Mouse (Mus musculus) embryo, embryonic 11 days (tissue): ENCODE measurements around the gene Ola1.

Source experiments
- DNase-seq: peaks from one replicate; pipeline ENCODE4 v3.0.0-alpha.2; 2015

Gene Ola1

GRCm38 (mm10) chr2:73060259-73060585 is 158.5 kb downstream of the Ola1 start:
- DNase-seq, result no peak

DNA sequence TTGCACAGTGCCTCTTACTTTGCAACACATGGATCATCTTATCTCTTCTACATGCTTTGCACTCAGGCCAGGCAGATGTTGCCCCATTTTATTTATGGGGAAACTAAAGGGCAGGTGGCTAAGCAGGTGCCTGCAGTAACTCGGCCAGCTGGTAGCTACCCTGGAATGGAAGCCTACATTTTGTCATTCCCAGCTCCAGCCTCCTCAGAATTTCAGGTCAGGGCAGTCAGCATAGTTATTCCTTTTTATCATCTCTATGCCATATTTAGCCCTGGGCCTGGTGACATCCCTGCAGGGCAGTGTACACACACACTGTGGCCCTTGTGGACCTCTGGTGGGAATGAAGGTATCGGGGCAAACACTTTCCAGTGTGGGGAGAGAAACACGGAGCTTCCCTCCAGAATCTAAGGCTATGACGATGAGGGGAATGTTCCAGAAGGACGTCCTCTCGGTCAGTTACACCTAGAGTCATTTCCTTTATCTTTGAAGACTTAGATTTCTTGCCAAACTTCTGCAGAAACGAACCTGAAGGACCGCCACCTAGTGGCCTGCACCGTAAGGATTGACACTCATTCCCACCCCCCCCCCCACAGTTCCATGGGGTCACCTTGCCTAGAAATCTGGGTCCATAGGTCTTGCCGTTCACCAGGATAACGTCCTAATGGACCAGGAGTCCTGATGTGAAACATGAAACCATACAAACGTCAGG is 159.0 kb downstream of the Ola1 start:
- DNase-seq, result peak; percentile 49

DNA sequence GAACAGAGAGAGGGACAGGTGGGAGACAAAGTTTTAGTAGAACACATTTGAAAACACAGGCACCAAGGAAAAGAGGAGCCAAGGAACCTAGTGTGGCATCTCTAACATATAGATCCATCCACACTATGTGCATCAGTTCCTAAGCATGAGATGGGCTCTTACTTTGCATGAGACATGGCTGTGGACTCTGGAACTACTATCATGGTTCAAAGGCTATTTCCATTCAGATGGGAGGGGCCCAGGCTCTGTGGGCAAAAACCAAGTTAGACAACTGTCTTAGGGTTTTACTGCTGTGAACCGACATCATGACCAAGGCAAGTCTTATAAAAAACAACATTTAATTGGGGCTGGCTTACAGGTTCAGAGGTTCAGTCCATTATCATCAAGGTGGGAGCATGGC is 160.4 kb downstream of the Ola1 start:
- no peak for DNase-seq

DNA sequence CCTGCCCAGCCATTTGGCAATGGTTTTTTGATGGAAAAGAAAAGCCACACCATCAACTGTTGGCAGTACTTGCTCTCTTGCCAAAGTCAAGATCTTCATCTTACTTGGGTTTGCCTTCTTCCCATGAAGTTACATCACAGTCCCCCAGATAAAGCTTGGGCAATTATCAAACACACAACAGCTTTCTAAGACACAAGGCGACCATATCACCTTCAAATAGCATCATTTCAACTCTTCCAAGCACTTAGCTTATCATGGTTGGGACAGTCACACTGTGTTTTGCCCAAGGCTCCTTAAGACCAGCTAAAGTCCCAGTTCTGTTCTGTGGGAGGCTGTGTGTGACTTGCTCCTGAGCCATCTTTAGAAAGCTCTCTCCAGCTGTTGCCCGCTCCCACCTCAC is 161.1 kb downstream of the Ola1 start:
- no peak for DNase-seq

DNA sequence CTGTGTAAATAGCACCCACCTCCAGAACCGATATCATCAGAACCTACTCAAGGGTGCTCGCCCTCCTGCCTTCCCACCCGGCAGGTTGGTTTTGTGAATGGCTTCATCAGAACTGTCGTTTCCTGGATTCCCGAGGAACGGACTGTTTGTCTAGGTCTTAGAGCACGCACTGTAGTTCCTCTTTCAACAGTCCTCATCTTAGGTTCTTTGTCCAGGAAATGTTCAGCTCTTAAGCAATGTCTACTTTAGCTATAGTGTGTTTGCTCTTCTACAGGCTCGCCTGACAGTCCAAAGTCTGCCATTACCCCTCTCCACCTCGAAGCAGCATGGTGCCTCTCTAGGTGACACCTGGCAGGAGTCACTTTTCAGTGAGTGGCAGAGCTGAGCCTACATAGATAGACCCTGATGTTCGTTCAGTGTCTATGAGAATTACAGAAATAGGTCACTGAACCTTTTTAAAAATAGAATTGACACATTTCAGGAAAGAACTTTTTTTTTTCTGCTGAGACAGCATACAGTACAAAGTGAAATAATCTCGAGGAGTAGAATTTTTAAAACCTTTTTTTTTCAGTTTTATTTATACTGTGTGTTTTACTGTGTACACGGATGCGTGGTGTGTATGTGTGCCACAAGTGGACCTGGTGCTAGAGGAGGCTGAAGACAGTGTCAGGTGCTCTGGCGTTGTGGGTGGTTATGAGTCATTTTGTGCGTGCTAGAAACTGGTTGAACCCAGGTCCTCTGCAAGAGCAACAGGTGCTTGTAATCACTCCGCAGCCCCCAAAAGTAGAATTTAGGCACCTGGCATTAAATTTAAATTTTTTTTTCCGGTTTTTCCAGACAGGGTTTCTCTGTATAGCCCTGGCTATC is 162.4 kb downstream of the Ola1 start:
- DNase-seq, result no peak

DNA sequence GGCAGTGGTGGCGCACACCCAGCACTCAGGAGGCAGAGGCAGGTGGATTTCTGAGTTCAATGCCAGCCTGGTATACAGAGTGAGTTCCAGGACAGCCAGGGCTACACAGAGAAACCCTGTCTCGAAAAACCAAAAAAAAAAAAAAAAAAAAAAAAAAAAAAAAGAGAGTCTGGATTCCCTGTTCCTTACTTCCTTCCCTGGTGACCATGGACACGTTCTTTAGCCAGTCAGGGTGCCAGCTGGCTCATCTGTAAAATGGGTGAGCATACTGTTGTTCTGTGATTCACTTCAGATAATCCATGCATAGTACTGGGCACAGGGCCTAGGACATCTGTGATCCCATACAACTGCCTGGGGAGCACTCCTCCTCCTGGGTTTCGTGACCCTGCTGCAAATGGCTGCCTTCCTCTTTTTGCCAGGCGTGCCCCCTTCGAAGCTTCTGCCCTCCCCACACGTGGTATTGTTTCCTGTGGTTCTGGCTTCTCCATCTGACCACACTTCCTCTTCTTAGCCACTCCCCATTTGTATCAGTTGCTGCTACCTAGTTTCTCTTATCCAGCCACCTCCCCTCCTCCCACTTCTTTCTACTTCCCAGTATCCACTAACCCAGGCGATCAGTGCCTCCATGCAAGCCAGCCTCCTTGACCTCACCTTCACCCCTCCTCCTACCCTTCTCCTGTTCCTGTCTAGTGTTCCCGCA is 164.8 kb downstream of the Ola1 start:
- DNase-seq, result no peak

GRCm38 (mm10) chr2:73050401-73050800 is 168.3 kb downstream of the Ola1 start:
- no peak for DNase-seq

- no peak for DNase-seq
Measured at GRCm38 (mm10) chr2:73049977-73050376, 168.7 kb downstream of the Ola1 start.

GRCm38 (mm10) chr2:73049001-73049684 is 169.6 kb downstream of the Ola1 start:
- DNase-seq, result peak; percentile 35

DNA sequence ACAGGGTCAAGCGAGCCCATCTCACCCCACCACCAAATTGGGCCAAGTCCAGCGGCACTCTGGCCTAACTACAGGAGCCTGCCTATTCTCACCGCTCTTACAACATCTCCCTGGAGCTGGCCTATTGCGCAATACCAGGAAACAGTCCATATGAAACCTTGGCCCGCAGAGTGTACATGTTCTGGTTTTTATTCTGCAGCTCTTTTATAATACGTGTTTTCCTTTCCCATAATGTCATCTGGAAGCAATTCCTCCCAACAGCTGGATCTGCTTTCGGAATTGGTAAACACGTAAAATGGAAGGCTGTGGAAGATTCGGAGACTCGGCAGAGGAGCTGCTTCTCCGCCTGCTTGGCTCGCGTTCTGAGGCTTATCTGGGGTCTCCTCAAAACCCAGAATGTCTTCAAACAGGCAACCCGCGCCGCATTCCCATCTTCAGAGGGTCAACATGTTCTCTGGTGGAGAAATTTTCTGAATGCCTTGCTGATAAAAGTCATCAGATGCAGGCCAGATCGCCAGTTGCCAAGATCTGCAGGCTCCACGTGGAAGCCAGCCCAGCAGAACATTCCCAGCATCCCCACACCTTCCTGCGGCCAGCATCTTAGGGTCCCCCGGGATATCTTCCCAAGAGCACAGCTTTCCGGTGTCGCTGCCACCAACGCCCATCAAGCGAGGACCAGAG is 171.5 kb downstream of the Ola1 start:
- peak; percentile 62 for DNase-seq

DNA sequence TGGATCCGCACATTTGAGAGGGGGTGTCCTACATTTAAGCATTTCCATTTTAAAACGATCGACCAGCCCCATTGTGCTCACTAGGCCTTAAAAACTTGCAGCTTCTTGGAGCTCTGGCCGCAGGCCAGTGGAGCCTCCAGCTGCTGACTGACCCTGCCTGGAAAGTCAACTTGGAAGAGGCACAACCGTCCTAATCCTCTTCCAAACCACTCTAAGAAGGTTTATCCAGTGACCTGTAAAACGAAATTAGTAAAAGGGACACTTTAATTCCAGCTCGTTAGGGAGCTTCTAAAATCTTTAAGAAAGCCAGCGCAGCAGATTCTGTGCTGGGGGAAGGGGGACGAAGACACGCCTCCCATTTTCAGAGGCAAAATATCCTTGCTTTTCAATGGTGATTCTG is 172.1 kb downstream of the Ola1 start:
- DNase-seq, result no peak

GRCm38 (mm10) chr2:73045505-73045904 is 173.2 kb downstream of the Ola1 start:
- no peak for DNase-seq
